Mouse (Mus musculus) ovary, postnatal 14 days (tissue): ENCODE measurements at regions not wholly inside any gene's neighbourhood (a gene's known extent, or its start where the extent isn't known, plus 50 kb on each side); places are given as distances from the start of the nearest gene placed in this dataset.
A peak's percentile ranks its signal among the peaks of the same experiment; 100 is the strongest.

Experiments used
- DNase-seq: peaks from one replicate; pipeline ENCODE4 v3.0.0; 2022; ENCODE audit warnings: low spot score

DNA sequence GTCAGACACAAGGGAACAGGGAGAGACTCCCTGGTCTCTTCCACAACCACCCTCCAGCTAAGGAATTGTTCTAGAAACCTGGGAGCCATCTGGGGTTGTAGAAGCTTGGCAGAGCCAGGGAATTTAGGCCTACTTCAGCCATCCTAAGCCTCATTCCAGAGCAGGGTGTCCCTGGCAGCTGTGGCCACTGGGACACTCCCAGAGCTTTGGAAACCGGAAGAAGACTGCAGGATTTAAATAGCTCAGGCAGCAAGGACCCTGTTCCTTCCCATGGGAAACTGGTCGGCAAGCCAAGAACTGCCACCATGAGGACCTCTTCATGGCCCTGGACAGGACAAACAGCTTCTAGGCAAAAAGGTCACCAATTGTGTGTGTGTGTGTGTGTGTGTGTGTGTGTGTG lies 239.9 kb downstream of the Bcor start:
- no peak for DNase-seq

DNA sequence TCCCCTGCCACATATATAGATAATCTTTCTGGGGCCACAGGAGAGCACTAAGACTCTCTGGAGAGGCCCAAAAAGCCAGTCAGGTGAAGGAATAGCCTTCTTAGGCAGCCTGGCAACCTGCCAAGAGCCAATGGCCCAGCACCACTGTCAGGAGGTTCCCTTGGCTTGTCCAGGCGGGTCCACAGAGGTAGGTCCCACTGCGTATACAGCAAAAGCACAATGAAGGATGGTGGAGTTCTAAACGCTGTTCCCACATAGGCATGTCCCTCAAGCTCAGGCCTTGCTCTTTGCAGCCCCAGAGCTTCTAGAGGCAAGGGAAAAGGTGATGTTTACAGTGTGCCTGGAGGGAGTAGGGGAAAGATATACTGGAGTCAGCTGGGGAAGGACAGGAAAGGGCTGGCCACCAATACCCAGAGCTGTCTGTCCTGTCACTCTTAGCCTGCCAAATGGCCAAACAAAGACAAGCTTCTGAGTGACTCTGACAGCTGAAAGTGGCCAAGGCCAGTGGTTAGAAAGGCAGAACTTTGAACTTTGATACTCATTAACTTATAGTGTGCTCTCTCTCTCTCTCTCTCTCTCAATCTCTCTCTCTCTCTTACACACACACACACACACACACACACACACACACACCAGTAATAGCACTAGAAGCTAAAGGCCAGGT lies 235.4 kb downstream of the Bcor start:
- DNase-seq, result no peak

DNA sequence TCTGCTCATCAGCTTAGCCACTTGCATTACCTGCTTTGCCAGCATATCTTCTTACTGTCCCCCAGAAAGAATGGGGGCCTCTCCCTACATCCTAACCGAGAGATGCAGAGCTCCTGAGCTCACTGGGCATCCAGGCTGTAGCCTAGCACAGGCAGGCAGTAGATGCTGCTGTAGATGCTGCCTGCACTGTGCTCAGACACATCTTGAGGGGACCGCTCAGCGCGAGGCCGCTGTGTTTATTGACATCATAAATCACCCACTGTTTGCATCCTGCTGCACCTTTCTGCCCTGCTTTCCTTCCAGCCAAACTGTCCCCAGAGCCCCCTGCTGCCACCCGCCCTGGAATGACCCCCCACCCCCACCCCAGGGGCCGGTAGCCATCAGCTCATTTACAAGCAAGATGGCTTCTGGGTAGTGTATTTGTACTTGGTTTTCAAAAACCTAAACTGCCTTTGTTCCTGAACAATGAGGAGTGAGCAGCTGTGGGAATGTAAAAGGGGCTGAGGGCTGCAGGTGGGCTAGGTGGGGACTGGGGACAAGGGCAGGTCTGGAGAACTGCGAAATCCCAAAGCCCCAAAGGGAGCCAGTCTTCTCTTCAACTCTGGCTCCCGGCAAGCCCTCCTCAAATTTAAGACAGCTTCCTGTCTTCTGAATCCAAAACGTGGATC lies 233.2 kb downstream of the Bcor start:
- DNase-seq, result no peak

DNA sequence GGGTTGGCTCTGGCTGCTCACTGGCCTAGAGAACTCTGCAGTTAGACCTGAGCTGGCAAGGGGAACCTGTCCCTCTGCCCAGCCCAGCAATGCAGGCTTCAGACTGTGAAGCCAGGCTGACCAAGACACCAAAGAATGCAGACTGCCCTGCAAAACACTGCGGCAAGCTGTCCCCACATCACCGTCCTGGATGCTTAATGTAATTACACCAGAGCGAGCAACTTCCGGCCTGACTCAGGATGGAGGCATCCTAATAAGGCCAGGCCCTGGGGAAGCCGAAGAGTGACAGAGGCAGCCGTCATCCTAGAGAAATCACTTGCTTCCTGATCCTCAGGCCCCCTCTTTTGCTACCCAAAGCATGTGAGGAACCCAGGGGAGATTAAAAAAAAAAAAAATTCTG lies 230.7 kb downstream of the Bcor start:
- no peak for DNase-seq

DNA sequence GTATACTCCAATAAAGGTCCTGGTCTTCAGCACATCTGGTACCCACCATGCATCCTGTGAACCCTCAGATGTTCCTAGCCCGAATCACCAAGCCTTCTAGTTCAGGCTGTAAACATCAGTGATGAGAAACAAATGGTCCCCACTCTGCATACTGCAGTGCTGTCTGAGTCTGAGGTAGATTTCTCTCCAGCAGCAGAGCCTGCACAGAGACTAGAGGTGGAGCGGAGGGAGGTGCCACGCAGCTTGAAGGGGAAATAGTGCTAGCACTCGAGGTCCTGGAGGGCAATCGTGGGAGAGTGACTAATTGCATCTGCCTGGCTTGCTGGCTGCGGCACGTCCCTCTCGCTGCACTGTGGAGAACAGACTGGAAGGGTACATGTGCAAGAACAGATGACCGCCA lies 228.7 kb downstream of the Bcor start:
- DNase-seq, result no peak

DNA sequence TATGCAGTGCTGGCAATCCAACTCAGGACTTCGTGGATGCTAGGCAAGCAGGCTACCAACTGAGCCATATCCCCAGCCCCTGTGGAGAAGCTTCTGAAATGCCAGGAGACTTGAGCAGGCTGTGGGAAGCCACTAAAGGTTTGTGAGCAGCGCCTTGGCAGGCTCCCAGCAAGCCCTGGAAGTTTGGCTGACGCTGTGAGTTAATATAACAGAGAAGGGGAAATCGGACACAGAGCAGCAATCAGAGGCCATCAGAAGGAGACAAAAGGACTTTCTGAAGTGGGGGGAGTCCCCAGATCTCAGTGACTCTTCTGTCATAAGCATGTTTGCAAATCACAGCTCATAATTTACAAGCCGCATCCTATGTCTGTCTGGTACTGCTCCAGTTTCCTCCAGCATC lies 224.8 kb downstream of the Bcor start:
- peak; percentile 25 for DNase-seq

DNA sequence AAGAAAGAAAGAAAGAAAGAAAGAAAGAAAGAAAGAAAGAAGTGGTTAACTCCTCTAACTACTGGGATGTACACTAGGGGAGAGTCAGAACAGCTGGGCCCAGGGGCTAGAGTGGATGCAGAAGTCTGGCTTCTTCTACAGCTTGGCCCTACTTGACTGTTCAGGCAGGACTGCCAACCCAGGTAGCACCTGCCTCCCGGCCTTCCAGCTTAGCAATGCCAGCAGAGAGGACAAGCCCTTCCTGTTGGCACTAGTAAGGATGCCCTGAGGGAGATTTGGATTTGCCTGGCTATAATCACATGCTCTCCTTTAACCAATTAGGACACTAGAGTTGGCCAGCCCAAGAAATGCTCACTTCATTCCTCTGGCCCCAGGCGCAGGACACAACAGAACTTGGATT lies 219.9 kb downstream of the Bcor start:
- no peak for DNase-seq

DNA sequence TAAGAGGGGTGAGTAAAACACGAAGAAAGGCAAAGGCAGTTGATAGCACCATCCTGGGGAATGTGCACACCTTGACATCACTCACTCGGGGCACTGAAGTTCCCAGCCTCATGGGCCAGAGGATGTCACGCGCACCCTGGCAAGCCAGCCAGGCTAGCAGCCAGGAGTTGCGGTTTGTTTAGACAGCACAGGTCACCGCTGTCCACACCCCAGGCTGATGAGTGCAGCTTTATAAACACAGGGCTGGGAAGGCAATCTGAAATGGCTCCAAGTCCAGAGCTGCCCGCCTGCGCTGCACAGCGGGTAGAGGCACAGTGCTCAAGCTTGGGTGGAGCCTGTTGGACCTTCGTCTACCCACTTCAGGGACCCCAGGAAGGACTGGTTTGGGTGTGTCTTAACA lies 216.8 kb downstream of the Bcor start:
- DNase-seq, result no peak

DNA sequence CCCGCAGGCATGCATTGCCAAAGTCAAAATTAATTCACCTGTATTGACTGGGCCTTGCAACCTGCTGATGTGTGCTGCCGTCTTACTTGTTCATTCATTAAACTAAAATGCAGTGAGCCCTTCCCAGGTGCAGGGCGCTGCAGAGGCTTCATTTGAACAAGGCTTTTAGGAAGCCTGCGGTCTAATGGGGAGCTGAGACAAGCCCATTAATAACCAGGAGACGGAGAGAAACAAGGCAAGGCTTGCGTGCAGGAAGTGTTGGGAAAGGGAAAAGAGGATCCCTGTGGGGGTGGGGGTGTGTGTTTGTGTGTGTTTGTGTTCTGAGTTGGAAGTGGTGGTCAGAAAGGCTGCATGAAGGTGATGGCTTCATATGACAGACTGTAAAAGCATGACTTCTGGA lies 215.6 kb downstream of the Bcor start:
- no peak for DNase-seq

DNA sequence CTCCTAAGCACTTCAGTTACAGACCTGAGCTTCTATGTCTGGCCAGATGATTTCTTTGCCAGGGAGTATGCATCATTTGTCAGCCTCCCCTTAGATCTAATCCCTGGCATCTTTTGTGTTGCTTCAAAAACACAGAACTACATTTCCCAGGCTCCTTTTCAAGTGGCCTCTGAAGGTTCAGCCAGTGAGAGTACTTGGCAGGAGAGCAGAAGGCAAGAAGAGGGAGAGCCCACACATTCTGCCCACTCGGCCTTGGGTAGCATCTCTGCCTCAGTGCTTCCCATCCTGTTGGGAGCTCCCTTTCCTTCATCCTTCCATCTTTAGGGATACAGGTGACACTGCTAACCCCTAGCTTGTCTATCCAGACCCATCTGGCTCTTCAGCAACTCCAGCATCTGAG lies 214.9 kb downstream of the Bcor start:
- DNase-seq, result no peak

DNA sequence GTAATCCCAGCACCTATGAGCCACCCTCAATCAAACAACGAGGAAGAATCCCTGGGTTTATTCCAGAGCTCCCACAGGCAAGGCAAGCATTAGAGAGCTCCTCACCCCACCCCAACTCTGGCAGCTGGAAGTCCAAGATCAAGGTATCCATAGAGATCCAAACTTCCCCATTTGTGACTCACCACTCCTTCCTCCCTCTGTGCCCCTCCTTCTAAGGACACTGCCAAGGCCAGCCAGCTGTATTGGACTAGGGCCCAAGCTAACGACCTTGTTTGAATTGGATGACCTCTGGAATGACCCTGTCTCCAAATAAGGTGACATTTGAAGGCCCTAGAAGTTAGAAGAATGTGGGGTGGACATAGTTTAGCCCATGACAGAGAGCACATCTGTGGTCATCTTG lies 208.0 kb downstream of the Bcor start:
- no peak for DNase-seq

DNA sequence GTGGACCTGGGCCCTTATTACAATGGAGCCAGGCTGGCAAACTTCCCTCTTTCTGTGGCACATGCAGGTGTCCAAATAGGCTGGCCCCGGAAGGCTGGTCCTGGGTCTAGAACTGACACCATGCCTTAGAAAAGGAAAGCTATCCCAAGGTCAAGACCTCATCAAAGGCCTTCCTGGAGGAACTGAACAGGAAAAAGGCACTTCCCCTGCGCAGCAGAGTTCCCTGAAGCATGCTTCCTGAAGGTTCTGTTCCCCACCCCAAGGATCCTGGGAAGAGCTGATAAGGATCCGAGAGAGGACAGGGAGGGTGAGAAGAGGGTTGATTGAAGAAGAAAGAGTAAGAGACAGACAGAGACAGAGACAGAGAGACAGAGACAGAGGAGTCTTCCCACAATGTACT lies 204.0 kb downstream of the Bcor start:
- DNase-seq, result no peak

DNA sequence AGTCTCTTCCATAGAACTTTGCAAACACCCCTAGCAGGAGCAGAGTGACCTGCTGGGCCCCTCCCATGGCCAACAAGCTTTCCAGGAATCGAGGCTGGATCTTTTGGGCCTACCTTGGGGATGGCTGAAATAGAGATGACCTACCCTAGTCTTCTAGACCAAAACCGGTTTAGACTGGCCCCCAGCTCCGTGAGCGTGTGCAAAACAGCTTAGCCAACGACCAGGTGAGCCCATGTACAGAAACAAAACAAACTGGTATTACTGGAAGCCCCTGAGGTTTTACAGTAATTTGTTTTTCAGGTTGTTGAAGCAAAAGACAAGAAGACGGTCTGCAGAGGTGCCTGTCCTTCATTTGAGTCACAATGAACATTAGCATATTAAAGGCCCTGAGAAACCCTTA lies 203.1 kb downstream of the Bcor start:
- no peak for DNase-seq

DNA sequence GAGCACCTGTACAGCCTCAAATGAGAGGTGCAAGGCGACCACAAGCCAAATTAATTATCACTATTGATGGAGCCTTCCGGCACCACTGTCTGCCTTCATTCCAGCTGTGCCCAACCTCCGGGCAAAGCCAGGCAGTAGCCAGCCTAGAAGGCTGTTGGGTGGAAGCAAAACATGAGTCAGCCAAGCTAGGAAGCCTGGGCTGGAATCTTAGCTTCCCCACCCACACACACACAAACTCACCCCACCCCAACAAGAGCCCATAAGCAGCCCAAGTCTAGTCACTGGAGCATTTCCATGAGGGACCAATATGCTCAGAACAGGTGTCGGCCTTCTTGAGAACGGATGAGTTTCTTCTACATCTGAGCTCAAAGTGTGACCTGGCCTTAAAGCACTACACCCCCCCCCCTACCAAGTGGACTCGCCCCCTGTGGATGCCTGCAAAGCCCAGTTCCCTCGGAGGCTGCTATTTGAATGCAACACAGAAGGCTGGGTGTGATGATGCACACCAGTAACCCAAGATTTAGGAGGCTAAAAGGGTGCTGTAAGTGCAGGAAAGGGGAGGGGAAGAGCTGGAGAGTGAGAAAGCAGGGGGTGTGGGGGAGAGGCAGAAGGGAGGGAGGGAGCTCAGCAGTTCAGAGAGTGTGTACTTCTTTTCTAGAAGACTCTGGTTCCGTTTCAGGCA lies 200.1 kb downstream of the Bcor start:
- no peak for DNase-seq

DNA sequence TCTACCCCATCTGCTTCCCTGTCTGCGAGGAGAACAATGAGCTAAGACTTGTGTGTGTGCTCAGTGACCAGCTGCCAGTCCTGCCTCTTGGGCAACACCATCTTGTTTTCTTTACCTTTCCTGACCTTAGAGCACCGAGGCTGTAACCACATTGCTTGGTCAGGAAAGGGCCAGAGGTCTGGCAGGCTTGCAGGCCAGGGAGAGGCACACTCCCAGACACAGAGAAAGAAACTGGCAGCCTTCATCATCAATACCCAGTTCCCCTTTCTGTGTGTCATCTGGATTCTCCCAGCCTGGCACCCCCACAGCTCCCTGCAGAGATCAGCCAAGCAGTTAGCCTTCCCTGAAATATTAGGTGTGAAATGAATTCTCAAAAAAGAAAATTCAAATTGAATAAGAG lies 198.8 kb downstream of the Bcor start:
- no peak for DNase-seq

DNA sequence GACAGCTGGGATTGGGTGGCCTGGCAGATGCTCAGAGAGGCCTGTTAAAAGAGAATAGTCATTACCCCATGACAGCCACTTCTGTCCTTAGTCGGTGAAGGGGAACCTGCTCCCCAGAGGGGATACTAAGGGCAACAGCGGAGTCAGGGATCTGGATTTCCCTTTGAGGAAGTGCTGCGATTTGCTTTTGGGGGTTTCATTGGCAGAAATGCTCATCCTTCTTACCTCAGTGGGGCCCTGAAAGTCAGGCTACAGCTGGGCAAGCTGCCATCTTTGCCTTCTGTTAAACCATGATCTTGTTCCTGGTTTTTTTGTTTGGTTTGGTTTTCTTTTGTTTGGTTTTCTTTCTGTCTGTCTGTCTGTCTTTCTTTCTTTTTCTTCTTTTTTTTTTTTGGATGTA lies 195.7 kb downstream of the Bcor start:
- DNase-seq, result no peak

DNA sequence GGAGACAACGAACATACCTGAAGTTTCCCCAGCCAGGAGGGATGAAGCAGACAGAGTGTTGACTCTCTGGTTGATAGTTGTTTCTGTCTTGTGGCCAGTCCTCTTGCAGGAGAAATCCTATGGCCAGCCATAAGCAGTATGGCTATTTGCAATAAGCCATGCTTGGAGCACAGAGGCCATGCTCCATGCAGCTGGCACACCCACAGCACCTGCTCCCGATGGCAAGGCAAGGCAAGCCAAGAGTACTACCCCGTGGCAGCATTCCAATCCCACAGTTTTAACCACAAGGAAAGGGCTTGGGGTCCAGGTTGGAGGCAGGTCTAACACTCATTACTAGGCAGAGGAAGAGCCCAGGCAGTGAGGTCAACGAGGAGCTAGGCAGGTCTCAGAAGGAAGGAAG lies 181.5 kb downstream of the Bcor start:
- DNase-seq, result no peak

DNA sequence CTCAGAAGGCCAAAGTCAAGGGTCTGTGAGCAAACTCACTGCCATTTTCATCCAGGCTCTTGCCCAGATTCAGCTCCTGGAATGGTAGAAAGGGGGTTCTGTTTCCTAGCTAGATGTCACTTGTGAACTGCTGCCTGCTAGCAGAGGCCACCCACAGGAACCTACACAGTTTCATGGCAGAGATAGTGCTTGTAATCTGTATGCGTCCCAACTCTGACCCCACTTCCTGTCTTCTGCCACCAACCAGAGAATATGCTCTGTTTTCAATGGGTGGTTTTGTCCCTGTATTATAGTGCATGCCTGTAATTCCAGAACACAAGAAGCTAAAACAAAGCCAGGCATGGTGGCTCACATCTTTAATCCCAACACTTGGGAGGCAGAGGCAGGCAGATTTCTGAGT lies 176.9 kb downstream of the Bcor start:
- DNase-seq, result no peak
